Mouse (Mus musculus): ENCODE results near the gene Pdik1l. TPM values are rescaled to one million over a fixed set of nuclear protein-coding genes. Genes with fewer than 3 reads are reported as not detected.

Gene Pdik1l
- total and polyA plus RNA-seq, 3 experiments, result 12.1 to 14.6 (median 13.7) TPM

GRCm38 (mm10) chr4:134299498-134299810 is 11.8 kb upstream of the Pdik1l start:
- peaks cover 3% of the 10 kb centered on the region for H3K9me3 ChIP-seq (replicated peaks; ENCODE audit: low read length)
- H3K27me3 ChIP-seq (replicated peaks), result no peaks in the 10 kb centered on the region
- in situ Hi-C loops (cut with MboI; ENCODE audit: low pct_ligation_motif_present, low pct_unique_long_range_greater_than_20kb, low sequenced_read_pairs) (no loop called here), dilution Hi-C loops (cut with MboI; ENCODE audit: extremely low pct_ligation_motif_present, extremely low pct_unique_long_range_greater_than_20kb, low sequenced_read_pairs) (no loop called here)
- no peaks in the 10 kb centered on the region for H3K79me2 ChIP-seq (replicated peaks; ENCODE audit: control insufficient read depth, extremely low read depth, insufficient read depth, poor library complexity, severe bottlenecking)
- peaks cover 0 to 21% of the 10 kb centered on the region in 2 experiments; a peak in 2 of 4 replicates for H3K4me1 ChIP-seq (ENCODE audit: control insufficient read depth in 1 of 2, insufficient read depth in 2 of 2)
- no peak overlapping the region for H3K4me3 ChIP-seq (replicated peaks in 1 of 3; ENCODE audit: low read depth in 2 of 3, low read length in 2 of 3, poor library complexity in 1 of 3)
- H3K27ac ChIP-seq (ENCODE audit: insufficient read depth, low read depth), result no peak overlapping the region
- H3K36me3 ChIP-seq (replicated peaks in 1 of 2; ENCODE audit: control insufficient read depth in 1 of 2, insufficient read depth in 1 of 2, low read length in 1 of 2), result no peaks in the 10 kb centered on the region
- no peak for DNase-seq (ENCODE audit: extremely low read depth)
- no peak overlapping the region for H3K4me2 ChIP-seq (ENCODE audit: insufficient read depth, low read depth, poor library complexity, severe bottlenecking)
- TF ChIP-seq JUND (conservative IDR thresholded peaks at IDR 0.05; ENCODE audit: low read depth, low read length) (no peak), EP300 (IDR thresholded peaks at IDR 0.05; ENCODE audit: low read length) (no peak), ELF1 (IDR thresholded peaks at IDR 0.05; ENCODE audit: low read depth, low read length) (no peak), IRF4 (IDR thresholded peaks at IDR 0.05; ENCODE audit: low read depth, low read length) (no peak), RAD21 (IDR thresholded peaks at IDR 0.05; ENCODE audit: low read depth, low read length) (no peak), USF1 (IDR thresholded peaks at IDR 0.05; ENCODE audit: low read depth, low read length) (no peak), SMC3 (IDR thresholded peaks at IDR 0.05; ENCODE audit: low read depth, low read length) (no peak), PAX5 (IDR thresholded peaks at IDR 0.05; ENCODE audit: low read length) (no peak), ETS1 (conservative IDR thresholded peaks at IDR 0.05; ENCODE audit: low read depth, low read length) (no peak), GABPA (IDR thresholded peaks at IDR 0.05; ENCODE audit: insufficient replicate concordance, low read depth, low read length) (no peak), CTCF (conservative IDR thresholded peaks at IDR 0.05 in 1 of 2, IDR thresholded peaks at IDR 0.05 in 1 of 2; ENCODE audit: low read depth in 2 of 2, low read length in 2 of 2) (no peak), SIN3A (IDR thresholded peaks at IDR 0.05; ENCODE audit: low read length) (no peak), E2F4 (IDR thresholded peaks at IDR 0.05; ENCODE audit: insufficient replicate concordance, low read depth, low read length) (no peak), CHD1 (IDR thresholded peaks at IDR 0.05; ENCODE audit: low read depth, low read length) (no peak), ZKSCAN1 (IDR thresholded peaks at IDR 0.05; ENCODE audit: borderline replicate concordance, low read depth, low read length) (no peak), MAX (IDR thresholded peaks at IDR 0.05; ENCODE audit: low read length) (no peak)
- H3K9ac ChIP-seq (ENCODE audit: insufficient read depth, low read depth), result no peak overlapping the region

DNA sequence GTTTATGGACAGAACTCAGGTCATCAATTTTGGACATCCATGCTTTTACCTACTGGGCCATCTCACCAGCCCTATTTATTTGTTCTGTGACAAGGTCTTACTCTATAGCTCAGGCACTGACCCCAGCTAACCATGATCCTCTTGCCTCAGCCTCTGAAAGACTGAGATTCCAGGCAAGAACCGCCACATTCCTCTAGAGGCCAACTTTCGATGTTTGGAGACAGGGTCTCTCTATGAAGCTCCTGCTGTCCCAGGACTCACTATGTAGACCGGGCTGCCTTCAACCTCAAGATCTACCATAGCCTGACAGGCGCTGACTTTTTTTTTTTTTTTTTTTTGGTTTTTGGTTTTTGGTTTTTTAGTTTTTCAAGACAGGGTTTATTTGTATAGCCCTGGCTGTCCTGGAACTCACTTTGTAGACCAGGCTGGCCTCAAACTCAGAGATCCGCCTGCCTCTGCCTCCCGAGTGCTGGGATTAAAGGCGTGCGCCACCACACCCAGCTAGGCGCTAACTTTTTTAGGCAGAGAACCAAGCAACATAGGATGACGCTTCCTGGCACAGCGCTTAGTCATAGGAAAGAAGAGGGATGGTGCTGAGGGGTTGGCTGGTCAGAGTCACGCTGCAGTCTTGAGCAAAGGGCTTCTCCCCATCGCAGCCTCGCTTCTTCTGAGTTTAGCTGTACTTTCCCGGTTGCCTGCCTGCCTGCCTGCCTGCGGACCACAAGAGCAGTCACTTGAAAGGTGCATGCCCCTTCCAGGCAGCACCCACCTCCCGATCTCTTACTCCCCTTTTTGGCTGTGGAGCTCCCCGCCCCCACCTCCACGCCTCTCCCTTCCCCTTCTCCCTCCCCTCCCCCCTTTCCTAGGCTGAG is 11.2 kb upstream of the Pdik1l start:
- Histone ChIP-seq H3K27ac (ENCODE audit: insufficient read depth, low read depth) (no peak overlapping the region), H3K9me3 (replicated peaks; ENCODE audit: low read length) (peaks cover 3% of the 10 kb centered on the region), H3K9ac (ENCODE audit: insufficient read depth, low read depth) (no peak overlapping the region), H3K27me3 (replicated peaks) (peaks cover 4% of the 10 kb centered on the region), H3K4me3 (replicated peaks in 1 of 3; ENCODE audit: low read depth in 2 of 3, low read length in 2 of 3, poor library complexity in 1 of 3) (no peak overlapping the region), H3K36me3 (replicated peaks in 1 of 2; ENCODE audit: control insufficient read depth in 1 of 2, insufficient read depth in 1 of 2, low read length in 1 of 2) (no peaks in the 10 kb centered on the region), H3K79me2 (replicated peaks; ENCODE audit: control insufficient read depth, extremely low read depth, insufficient read depth, poor library complexity, severe bottlenecking) (no peaks in the 10 kb centered on the region), H3K4me2 (ENCODE audit: insufficient read depth, low read depth, poor library complexity, severe bottlenecking) (no peak overlapping the region), H3K4me1 (ENCODE audit: control insufficient read depth in 1 of 2, insufficient read depth in 2 of 2) (peaks cover 0 to 21% of the 10 kb centered on the region in 2 experiments; a peak in 2 of 4 replicates)
- in situ Hi-C loops (cut with MboI; ENCODE audit: low pct_ligation_motif_present, low pct_unique_long_range_greater_than_20kb, low sequenced_read_pairs), result no loop called here
- dilution Hi-C loops (cut with MboI; ENCODE audit: extremely low pct_ligation_motif_present, extremely low pct_unique_long_range_greater_than_20kb, low sequenced_read_pairs), result no loop called here
- DNase-seq (ENCODE audit: extremely low read depth), result no peak
- TF ChIP-seq NELFE (IDR thresholded peaks at IDR 0.05; ENCODE audit: low read depth, low read length), result no peak
- no peak for TF ChIP-seq CHD1 (IDR thresholded peaks at IDR 0.05; ENCODE audit: low read depth, low read length)
- no peak for TF ChIP-seq POLR2AphosphoS2 (IDR thresholded peaks at IDR 0.05; ENCODE audit: low read depth, low read length)
- no peak for TF ChIP-seq ZC3H11A (IDR thresholded peaks at IDR 0.05; ENCODE audit: low read depth, low read length)
- no peak for TF ChIP-seq EP300 (IDR thresholded peaks at IDR 0.05; ENCODE audit: low read length)
- no peak for TF ChIP-seq BHLHE40 (IDR thresholded peaks at IDR 0.05; ENCODE audit: low read depth, low read length)
- no peak for TF ChIP-seq TCF12 (IDR thresholded peaks at IDR 0.05; ENCODE audit: low read depth, low read length)
- no peak for TF ChIP-seq MYC (IDR thresholded peaks at IDR 0.05; ENCODE audit: low read depth, low read length)
- TF ChIP-seq ELF1 (IDR thresholded peaks at IDR 0.05; ENCODE audit: low read depth, low read length), result no peak
- TF ChIP-seq JUN (IDR thresholded peaks at IDR 0.05; ENCODE audit: insufficient read depth, low read depth, low read length), result no peak
- no peak for TF ChIP-seq NRF1 (IDR thresholded peaks at IDR 0.05; ENCODE audit: low read depth, low read length)
- TF ChIP-seq IRF4 (IDR thresholded peaks at IDR 0.05; ENCODE audit: low read depth, low read length), result no peak
- no peak for TF ChIP-seq USF2 (conservative IDR thresholded peaks at IDR 0.05; ENCODE audit: low read depth, low read length)
- TF ChIP-seq MEF2A (IDR thresholded peaks at IDR 0.05; ENCODE audit: borderline replicate concordance, low read depth, low read length), result no peak
- no peak for TF ChIP-seq SMC3 (IDR thresholded peaks at IDR 0.05; ENCODE audit: low read depth, low read length)
- TF ChIP-seq ETS1 (conservative IDR thresholded peaks at IDR 0.05; ENCODE audit: low read depth, low read length), result no peak
- no peak for TF ChIP-seq ZMIZ1 (IDR thresholded peaks at IDR 0.05; ENCODE audit: low read depth, low read length)
- TF ChIP-seq ZKSCAN1 (IDR thresholded peaks at IDR 0.05; ENCODE audit: borderline replicate concordance, low read depth, low read length), result no peak
- no peak for TF ChIP-seq USF1 (IDR thresholded peaks at IDR 0.05; ENCODE audit: low read depth, low read length)

Data from CH12.LX (cell line).